Mouse (Mus musculus) retina, postnatal 1 day (tissue): ENCODE data around the gene Cep131.

ENCODE experiments used
- DNase-seq: peaks from one replicate; pipeline ENCODE4 v3.0.0-alpha.2; 2012

Gene Cep131

DNA sequence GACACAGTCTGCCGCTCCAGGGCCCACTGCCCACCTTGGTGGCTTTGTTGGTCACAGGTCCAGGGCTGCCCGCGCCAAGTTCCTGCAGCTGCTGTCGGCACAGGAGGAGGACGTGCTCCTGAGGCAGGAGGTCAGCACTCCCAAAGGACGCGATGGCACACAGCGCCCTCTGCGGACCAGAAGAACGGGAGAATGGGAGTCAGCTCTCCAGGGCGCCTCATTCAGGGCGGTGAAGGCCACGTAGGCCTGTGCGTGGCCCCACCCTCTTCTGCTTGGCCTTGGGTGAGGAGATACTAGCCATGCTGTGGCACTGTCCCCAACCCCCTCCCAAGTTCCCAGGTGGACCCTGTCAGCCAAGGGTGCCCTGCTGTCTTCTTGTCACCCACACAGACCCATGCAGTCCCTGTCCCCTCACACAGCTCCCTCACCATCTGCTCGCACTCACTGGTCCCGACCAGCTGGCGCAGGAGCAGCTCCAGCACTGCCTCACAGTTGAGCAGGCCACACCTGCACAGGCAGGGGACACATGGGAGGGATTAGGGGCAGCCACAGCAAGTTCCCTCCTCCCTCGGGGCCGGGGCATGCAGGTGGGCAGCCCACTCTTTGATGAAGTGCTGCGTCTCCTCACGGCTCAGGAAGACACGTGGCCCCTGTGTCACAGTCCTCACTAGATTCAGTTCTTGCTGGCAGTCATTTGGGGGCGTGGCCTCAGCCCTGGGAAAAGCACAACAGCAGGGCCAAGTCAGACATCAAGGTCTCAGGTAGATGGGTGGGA is 6.4 kb upstream of the Cep131 start:
- no peak for DNase-seq

DNA sequence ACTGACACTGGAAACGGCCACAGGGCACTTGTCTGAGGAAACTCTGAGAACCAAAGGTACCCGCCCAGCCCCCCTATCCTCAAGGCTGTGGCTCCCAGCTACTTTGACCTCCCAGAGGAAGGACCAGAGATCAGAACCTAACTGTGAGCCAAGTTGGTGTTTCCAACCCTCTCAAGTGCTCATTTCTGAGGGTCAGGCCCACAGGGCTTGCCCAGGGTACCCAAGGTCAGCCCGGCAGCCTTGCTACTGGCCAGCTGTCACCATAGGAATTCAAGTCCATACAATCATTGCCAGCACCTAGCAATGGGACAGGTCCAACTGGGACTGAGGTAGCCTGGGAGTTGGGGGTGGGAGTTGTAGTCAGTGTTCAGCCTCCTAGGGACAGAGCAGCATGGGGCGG is 4.0 kb upstream of the Cep131 start:
- DNase-seq = no peak

DNA sequence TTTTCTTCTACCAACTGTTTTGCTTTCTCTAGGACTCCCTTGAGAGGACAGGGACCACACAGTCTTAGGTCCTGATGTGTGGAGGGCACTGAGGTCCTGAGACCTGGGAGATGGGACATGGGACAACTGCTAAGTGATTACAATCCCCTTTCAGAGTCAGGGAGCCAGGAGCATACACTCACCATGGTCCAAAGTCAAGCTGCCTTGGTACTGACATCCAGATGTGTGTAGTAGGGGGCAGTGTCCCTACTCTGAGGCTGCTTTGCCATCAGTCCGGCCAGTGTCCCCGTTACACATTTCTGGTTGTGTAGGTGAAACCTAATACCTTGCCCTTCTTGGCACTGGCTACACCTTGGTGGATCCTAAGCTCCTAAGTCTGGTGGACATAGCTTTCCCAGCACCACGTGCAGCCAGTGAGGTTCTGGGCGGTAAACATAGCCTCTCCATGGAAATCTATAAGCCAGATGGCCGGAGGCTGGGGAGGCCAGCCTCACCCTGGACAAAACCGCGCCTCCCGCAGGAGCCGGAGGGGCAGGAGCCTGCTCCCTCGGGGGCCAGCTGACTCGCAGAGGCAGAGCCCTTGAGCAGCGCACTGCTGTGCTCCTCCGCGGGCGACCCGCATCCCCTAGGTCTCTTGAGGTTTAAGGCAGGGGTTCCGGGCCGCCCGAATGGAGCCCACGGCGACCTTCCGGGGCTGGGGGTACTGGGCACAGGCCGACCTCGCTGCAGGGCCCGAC is 568 bp downstream of the Cep131 start:
- DNase-seq = peak; percentile 64

DNA sequence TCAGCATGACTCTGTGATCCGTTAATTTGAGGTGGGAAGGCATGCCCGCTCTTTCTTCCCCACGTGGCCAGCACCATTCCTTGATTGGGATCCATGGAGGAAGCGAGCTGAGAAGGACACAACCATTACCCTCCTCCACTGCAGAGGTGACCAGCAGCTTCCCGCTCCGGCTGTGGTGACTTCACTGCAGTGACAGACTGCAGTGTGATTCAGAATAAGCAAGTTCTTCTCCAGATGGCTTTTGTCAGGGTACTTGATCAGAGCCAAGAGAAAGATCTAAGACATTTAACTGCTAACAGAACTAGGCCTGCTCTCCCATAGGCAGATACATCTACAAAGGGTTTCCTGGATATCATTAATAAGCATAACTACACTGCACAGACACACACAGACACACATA is 6.3 kb downstream of the Cep131 start:
- DNase-seq = no peak

DNA sequence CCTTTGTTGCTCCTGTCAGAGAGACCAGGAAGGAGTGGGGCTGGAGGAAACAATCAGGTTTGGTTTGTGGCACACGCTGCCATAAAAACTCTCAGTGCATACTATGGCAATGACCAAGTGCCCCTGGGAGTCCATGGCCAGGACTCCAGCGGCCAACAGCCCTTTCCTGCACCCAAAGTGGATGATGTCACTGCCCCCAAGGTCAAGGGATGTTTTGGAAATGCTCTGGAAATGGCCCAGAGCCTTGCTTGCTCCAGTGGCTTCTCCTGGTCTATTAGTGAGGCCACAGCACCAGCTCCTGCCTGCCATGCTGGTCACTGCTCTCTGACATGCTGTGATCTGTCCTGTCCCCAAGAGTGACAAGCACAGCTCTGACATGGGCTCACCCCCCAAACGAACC is 10.4 kb downstream of the Cep131 start:
- no peak for DNase-seq

DNA sequence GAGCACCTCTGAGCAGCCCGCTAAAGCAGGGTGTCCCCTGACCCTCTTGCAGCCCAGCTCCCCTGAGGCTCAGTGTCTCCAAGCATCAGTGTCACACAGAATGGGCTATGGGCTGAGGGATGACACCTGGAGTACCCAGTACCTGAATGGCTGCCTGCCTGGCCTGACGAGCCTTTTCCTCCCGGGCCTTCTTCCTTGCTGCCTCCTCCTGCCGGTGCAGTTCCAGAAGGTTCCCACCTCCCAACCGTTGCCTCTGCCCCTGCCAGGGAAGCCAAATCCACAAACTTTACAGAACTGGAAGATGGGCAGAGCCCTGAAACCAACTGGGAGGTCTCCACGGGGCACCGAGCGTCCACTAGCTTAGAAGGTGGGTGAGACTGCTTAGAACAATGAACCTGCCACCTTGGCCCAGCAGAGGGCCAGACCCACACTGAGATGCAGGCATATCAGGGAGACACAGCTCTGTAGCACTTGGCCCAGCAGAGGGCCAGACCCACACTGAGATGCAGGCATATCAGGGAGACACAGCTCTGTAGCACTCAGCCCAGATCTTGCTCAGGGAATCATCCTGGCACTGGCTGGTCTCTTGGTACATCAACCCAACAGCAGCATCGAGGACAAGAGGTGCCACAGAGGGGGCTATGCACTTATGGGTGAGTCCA is 13.5 kb downstream of the Cep131 start:
- DNase-seq = no peak

DNA sequence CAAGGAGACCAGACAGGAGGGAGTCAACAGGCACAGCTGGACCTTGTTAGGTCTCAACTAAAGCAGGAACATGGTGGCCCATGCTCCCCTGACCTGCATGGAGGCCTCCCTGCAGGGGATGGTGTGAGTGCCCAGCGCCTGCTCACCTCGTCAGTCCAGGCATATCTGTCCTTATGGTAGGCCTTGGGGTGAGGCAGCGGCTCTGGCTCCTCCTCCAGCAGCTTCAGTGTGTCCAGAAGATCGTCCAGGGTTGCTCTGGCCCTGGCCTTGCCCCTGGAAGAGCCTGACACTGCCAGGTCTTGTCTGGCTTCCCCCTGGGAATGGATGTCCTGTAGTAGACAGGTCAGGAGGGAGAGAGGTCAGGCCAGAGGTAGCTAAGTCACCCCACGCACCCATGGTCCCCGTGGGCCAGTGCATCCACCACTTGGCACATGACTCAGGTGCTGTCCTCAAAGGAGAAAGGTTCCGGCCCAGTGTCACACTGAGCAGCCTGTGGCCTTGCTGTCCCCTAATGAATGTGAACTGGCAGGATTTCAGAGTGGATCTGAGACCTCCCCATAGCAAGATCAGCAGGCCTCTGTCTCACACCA is 14.8 kb downstream of the Cep131 start:
- no peak for DNase-seq

DNA sequence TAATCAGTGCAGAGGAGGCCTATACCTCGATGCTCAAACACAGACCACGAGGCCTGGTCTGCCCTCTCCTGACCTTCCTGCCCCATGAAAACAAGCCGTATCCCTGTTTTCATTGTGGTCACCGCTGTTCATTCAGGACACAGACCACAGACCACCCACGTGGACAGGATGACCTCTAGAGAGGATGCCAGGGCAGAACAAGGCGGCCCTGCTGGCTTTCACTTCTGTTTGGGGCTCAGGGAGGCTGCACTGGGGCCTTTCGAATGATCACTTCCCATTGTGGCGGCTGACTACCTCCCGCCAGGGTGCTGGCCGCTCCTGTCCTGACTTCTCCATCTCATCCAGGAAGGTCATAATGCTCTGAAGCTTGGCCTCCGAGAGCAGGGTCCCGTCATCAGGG is 15.6 kb downstream of the Cep131 start:
- DNase-seq = peak; percentile 42

DNA sequence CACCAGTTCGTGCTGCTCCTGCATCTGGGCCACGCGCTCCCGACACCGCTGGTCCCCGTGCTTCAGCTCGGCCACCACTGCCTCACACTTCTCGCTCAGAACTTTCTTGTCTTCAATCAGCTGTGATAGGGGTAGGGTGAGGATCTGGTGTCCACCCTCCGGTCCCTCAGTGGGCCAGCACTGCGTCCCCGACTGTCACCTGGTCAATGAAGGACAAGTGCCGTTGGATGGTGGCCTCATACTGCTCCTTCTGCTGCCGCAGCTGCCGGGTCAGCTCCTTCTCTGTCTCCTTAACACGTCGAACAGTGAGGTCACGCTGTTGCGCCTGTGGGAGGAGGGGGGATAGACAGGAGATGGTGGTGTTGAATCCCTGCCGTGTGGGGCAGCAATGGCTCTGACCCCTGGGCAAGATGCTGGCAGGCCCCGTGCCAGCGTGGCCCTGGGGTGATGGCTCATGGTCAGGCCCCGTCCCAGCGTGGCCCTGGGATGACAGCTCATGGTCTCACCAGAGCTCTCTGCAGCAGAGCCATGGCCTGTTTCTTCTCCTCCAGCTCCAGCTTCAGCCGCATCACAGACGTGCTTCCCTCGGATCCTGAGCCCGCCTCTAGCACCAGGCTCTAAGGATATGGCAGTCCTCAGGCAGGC is 16.2 kb downstream of the Cep131 start:
- DNase-seq = no peak

DNA sequence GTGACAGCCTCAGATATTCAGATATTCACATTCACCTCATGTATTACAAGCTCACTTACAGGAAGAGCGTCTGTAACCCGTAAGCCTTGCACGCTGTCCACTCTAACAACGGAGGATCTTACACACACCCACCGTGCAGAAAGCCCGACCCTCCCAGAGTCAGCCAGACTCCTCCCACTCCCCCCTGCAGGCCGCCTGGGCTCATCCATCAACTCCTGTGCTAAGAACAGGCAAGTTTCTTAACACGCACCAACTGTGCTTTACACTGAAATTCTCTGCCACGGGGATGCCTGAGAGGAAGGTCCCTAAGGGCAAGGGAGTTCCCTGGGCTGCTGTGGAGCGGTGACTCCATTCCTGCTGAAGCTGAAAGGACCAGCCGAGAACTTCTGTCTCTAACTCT is 17.4 kb downstream of the Cep131 start:
- no peak for DNase-seq

DNA sequence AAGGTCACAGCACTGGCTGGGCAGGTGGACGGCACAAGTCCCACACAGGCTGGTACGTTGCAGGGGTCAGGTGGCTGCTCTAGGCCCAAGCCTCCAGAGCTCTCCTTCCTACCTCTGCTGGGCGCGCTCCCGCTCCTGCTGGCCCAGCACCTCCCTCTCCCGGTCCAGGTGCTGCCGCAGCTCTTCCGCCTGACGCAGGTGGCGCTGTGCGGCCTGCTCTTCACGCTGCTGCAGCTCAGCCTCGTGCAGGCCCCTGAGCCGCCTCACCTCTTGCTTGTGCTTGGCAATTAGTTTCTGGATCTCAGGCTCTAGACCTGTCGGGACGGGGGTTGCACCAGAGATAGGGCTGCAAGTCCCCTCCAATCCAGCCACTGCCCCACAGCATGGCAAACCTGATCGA is 18.8 kb downstream of the Cep131 start:
- no peak for DNase-seq

DNA sequence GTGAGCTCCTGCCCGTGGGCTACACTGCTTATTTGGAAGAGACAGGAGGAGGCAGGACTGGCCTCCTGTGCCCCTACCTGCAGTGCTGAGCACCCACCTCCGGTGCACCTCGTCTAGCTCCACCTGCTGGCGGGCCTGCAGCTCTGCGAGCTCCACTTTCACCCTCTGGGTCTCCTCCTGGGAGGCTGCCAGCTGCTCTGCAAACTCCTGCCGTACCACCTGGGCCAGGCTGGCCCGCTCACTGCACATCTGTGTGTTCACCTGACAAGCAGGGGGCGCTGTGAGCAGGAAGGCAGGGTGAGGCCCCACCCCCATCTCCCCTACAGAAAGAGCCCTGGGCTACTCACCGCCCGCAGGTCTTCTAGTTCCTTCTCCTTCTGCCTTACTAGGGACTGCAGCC is 21.3 kb downstream of the Cep131 start:
- peak; percentile 65 for DNase-seq

DNA sequence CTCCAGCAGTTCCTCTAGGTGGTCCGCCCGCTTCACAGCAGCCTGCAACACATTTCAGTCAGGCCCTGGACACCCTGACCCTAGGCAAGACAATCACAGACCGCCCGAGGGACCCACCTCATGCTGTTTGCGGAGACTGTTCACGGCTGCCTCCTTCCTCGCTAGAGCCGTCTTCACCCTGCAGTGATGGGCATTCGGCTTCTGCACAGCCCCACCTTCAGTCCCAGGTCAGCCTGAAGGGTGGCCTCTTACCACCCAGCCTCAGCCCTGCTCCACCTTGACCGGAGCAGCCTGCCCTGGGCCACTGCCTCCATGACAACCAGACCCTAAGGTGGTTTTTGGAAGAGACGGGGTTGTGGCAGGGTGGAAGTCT is 22.0 kb downstream of the Cep131 start:
- no peak for DNase-seq

DNA sequence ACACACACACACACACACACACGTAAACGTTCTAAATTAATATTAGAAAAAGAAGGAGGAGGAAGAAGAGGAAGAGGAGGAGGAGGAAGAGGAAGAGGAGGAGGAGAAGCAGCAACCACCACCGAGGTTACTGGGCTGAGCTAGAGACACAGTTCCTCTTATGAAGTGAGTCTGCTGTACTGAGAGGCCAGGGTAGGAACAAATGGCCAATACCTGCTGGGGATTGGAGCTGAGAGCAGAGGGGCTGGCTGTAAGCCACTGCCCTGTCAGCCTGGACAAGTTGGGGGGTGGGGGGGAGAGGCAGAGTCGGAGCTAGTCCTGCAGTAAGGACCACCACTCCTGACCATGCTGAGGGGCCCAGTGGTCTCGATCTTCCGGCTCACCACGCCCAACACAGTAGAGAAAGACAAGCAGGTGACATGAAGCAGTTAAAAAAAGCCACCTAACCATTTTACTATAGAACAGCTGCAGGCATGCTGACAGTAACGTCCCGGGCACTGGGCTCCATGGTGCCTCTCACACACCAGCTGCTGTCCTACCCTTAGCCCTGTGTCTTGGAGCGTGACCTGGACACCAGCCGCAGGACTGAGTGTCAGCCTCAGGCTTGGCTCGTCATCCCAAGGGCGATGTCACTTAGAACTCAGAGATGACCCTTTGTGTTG is 22.5 kb downstream of the Cep131 start:
- DNase-seq = no peak

DNA sequence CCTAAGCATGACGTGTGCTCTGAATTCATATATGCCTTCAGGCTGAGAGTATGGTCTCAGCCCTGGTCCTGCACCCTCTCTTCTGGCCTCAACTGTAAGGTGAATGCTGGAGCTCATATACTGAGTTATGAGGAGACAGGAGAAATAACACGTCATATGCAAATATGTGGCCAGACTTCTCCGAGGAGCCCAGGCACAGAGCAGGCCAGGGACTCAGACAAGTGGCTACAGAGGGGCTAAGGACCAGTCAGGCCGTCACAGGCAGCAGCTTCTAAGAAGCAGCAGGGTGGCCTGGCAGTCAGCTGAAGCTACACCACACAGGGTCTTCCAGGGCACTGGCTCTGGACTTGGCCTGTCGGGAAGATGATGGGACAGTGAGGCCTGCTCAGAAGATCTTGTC is 23.3 kb downstream of the Cep131 start:
- DNase-seq = no peak

DNA sequence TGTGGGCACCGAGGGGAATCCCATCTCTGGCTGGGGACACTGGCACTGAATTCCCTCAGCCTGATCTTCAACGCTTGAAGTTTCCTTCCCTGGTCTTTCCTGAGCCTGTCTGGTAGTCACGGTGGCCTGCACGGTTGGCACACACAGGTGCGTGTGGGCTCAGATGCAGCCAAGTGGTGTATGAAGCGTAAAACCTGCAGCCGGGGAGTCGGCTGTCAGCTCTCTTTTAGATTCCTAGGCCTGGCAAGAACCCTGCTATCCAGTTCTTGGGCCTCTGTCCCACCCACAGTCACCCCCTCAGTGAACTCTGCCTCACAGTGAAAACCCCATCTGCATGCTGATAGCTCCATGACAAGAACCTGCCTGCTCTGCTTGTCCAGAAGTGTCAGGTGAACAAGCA is 26.0 kb downstream of the Cep131 start:
- no peak for DNase-seq

DNA sequence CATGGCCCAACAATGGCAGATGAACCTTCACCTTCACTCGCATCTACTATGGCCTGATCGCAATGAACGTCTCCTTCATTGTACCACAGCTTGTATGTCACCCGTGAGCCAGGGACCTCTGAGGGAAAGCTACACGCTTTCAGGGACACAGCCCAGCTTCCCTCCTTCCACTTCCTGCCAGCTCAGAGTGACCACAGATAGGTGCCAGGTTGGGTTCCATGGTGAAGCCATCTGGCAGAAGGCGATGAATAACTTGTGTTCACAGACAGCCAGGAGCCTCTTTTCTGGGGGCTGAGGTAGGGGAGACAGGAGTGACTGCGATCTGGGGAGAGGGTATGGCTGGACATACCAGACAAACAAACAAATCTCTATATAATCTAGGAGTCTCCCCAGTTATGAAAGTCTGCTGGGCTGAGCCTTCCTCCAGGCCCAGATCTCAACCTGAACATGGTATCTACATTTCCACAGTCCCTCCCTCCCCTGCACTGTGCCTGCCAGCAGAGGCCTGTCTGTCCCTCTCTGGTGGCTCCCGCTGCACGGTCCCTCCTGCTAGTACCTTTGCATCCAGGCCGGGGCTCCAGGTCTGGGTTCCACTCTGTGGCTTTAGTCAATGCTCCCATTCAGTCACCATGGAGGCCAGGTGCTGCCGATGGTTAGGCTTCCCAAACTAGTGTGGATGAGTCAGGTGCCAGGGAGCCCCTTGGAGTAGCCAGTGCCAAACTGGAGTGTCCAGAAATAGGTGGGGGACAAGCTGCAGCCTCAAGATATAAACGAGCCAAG is 30.5 kb downstream of the Cep131 start:
- no peak for DNase-seq

DNA sequence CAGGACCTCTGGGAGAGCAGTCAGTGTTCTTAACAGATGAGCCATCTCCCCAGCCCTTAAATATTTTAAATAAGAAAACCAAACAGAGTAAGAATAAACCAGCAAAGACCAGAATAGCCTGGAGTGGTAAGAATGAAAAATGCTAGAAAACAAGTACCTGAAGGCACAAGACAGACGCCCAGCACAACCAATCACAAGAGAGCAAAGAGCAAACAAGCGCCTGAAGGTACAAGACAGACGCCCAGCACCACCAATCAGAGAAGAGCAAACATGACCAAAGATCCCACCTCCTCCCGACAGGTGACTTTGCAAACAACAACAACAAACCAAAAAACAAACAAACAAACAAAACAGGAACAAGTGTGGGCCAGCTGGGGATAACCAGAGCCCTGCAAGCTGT is 32.8 kb downstream of the Cep131 start:
- DNase-seq = no peak

DNA sequence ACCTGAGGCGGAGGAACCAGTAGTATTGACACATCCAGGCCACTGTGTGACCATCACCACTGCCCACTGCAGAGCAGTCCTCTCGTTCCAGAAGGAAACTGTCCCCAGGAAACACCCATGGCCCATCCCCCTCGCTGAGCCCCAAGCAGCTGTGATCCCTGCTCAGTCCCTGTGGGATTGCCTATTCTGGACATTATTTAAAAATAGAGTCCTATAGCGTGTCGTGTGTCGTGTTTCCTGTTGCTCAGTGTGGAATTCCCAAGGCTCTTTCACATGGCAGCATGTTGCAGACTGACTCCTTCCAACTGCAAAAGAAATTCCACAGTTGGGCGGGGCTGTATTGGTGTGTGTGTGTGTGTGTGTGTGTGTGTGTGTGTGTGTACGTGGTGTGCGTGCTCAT is 34.4 kb downstream of the Cep131 start:
- no peak for DNase-seq

DNA sequence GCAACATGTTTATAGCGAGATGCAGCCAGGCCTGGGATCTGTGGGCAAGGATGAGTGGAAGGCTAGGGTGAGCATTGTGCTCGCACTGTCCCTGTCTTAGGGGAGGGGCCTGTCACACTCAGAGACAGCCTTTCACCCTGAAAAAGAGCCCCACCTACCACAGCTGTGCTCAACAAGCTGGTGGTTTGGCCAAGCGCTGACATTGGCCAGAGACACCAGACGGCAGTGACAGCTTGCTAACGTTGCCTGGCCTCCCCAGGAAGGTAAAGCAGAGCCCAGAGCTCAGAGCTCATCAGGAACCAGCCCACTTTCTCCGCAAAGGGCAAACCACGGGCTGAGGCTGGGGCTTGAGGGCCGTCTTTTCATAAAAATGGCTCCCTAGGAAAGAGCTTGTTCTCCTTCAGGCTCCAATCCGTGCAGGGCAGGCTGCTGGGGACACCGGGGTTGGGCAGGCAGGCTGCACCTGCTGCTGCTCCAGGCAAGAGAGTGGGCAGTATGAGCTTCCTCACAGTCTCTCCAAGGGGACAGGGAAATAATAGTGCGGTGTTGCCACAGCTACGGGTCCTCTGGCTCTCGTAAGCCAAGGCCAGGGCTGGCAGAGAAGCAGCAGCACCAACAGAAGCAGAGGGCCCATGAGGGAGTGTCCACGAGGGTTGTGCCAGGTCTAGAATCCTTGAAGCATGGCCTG is 35.4 kb downstream of the Cep131 start:
- peak; percentile 53 for DNase-seq

DNA sequence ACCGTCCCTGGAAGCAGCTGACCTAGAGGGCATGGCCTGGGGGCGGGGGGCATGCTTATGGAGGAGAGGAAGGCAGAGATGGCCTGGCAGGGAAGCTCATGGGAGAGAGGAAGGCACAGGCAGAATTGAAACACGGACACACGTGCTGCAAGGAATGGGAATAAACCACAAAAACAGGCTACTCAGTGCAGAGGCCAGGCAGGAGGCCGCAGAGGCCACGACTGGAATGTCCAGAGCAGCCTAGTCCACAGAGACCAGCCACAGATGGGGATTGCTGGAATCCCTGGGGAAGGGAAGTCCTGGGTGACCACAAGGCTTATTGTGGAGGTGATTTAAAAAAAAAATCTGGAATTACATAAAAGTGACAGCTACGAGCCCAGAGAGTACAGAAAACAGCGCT is 37.6 kb downstream of the Cep131 start:
- DNase-seq = no peak

DNA sequence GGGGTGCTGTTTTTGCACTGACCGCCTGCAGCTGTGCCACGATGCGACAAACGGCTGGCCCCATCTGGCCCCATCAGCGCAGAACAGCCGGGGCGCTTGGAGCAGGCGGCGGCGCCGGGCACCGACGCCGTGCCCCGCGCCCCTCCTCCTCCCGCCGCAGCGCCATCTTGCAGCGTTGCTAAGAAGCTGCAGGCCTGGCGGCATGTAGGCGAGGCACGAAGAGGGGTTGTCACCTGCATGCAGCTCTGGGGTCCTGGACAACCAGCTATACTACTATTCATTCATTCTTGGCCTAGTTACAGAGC is 38.4 kb downstream of the Cep131 start:
- DNase-seq = peak; percentile 81
